Mouse (Mus musculus) liver, embryonic 11.5 days (tissue): ENCODE measurements at regions not wholly inside any gene's neighbourhood (a gene's known extent, or its start where the extent isn't known, plus 50 kb on each side); places are given as distances from the start of the nearest gene placed in this dataset.
"Not testable (repeated sequence)": the region's sequence is repeated elsewhere in the genome, so short reads cannot be mapped to it uniquely, and the experiment has no call there.

Source experiments
- ATAC-seq: fragments of 200-750 bp; cut with Nextera tagmentation; replicated peaks from 2 replicates; pipeline ENCODE4 v1.8.0; 2017; ENCODE audit warnings: moderate number of reproducible peaks, mild to moderate bottlenecking, moderate TSS enrichment, moderate library complexity; ENCODE audit not compliant: low FRiP score
- DNase-seq: peaks from one replicate; pipeline ENCODE4 v3.0.0-alpha.2; 2017; ENCODE audit warnings: low spot score
- H3K27ac ChIP-seq: fragments of 300-500 bp; sonication (generic); 2 replicates; pipeline ENCODE4 v1.5.1; 2014; ENCODE audit warnings: mild to moderate bottlenecking, low read depth, low read length, control low read depth
- H3K27me3 ChIP-seq: fragments of 300-500 bp; sonication (generic); replicated peaks from 2 replicates; pipeline ENCODE4 v1.6.1; 2014; ENCODE audit warnings: low read length, mixed read lengths; ENCODE audit not compliant: control insufficient read depth, insufficient read depth
- H3K36me3 ChIP-seq: fragments of 300-500 bp; sonication (generic); 2 replicates; pipeline ENCODE4 v1.6.1; 2014; ENCODE audit warnings: mild to moderate bottlenecking, low read length, moderate library complexity, mixed read lengths; ENCODE audit not compliant: control insufficient read depth, insufficient read depth
- H3K4me1 ChIP-seq: fragments of 300-500 bp; sonication (generic); replicated peaks from 2 replicates; pipeline ENCODE4 v1.6.1; 2014; ENCODE audit warnings: low read length, mixed read lengths; ENCODE audit not compliant: control insufficient read depth, insufficient read depth
- H3K4me2 ChIP-seq: fragments of 300-500 bp; sonication (generic); 2 replicates; pipeline ENCODE4 v1.6.1; 2014; ENCODE audit warnings: mild to moderate bottlenecking, control low read depth, moderate library complexity
- H3K4me3 ChIP-seq: fragments of 300-500 bp; sonication (generic); 2 replicates; pipeline ENCODE4 v1.5.1; 2014; ENCODE audit warnings: low read depth, low read length, control low read depth
- H3K9ac ChIP-seq: fragments of 300-500 bp; sonication (generic); 2 replicates; pipeline ENCODE4 v1.6.1; 2014; ENCODE audit warnings: low read depth, low read length, control low read depth
- H3K9me3 ChIP-seq: fragments of 300-500 bp; sonication (generic); 2 replicates; pipeline ENCODE4 v1.6.1; 2016; ENCODE audit warnings: low read length, inconsistent platforms, mixed read lengths; ENCODE audit not compliant: control insufficient read depth
- WGBS: fragments of 180-500 bp; shearing (Covaris S2); extraction: QIAGEN DNeasy Blood & Tissue Kit; methylation state at CpG from one replicate; pipeline ENCODE4 v1.1.7; 2014; 5-methylcytosine and 5-hydroxymethylcytosine counted together

GRCm38 (mm10) chr13:72505954-72506353 is 122.7 kb upstream of the Irx2 start:
- Histone ChIP-seq H3K9ac (no peak overlapping the region), H3K27ac (no peak overlapping the region), H3K4me3 (no peak overlapping the region), H3K4me1 (no peaks in the 10 kb centered on the region), H3K36me3 (no peaks in the 10 kb centered on the region), H3K4me2 (no peak overlapping the region), H3K27me3 (no peaks in the 10 kb centered on the region), H3K9me3 (no peaks in the 10 kb centered on the region)
- ATAC-seq (no peak), DNase-seq (no peak)
- WGBS: 84% methylated on average over 4 of the region's 4 CpGs

- H3K4me2 ChIP-seq: no peak overlapping the region
- H3K4me1 ChIP-seq: no peaks in the 10 kb centered on the region
- H3K9ac ChIP-seq: no peak overlapping the region
- H3K9me3 ChIP-seq: no peaks in the 10 kb centered on the region
- no peak overlapping the region for H3K4me3 ChIP-seq
- DNase-seq: no peak
- H3K27me3 ChIP-seq: no peaks in the 10 kb centered on the region
- H3K27ac ChIP-seq: no peak overlapping the region
- WGBS: 85% methylated on average over 4 of the region's 4 CpGs
- no peak for ATAC-seq
- H3K36me3 ChIP-seq: no peaks in the 10 kb centered on the region
These were observed 90.0 kb upstream of the Irx2 start for GRCm38 (mm10) chr13:72538633-72539032.

- ATAC-seq (no peak), DNase-seq (no peak)
- Histone ChIP-seq H3K9ac (no peak overlapping the region), H3K36me3 (no peaks in the 10 kb centered on the region), H3K27me3 (no peaks in the 10 kb centered on the region), H3K4me1 (no peaks in the 10 kb centered on the region), H3K9me3 (no peaks in the 10 kb centered on the region), H3K27ac (no peak overlapping the region), H3K4me3 (no peak overlapping the region), H3K4me2 (no peak overlapping the region)
- 80% methylated on average over 3 of the region's 3 CpGs for WGBS
These were observed 86.9 kb upstream of the Irx2 start for GRCm38 (mm10) chr13:72541706-72542105.

GRCm38 (mm10) chr13:72557951-72558350 is 70.7 kb upstream of the Irx2 start:
- Histone ChIP-seq H3K9ac (no peak overlapping the region), H3K36me3 (no peaks in the 10 kb centered on the region), H3K4me3 (no peak overlapping the region), H3K4me2 (no peak overlapping the region), H3K27me3 (no peaks in the 10 kb centered on the region), H3K9me3 (no peaks in the 10 kb centered on the region), H3K27ac (no peak overlapping the region), H3K4me1 (no peaks in the 10 kb centered on the region)
- ATAC-seq (no peak), DNase-seq (no peak)
- WGBS: 73% methylated on average over 8 of the region's 8 CpGs

GRCm38 (mm10) chr13:72571871-72572270 is 56.7 kb upstream of the Irx2 start:
- Histone ChIP-seq H3K9ac (no peak overlapping the region), H3K4me3 (no peak overlapping the region), H3K27me3 (no peaks in the 10 kb centered on the region), H3K4me2 (no peak overlapping the region), H3K9me3 (no peaks in the 10 kb centered on the region), H3K4me1 (no peaks in the 10 kb centered on the region), H3K27ac (no peak overlapping the region), H3K36me3 (no peaks in the 10 kb centered on the region)
- 40% methylated on average over 7 of the region's 7 CpGs for WGBS
- ATAC-seq (no peak), DNase-seq (no peak)

GRCm38 (mm10) chr13:72572846-72573245 is 55.8 kb upstream of the Irx2 start:
- DNase-seq (no peak), ATAC-seq (no peak)
- Histone ChIP-seq H3K4me2 (no peak overlapping the region), H3K9me3 (no peaks in the 10 kb centered on the region), H3K9ac (no peak overlapping the region), H3K4me1 (no peaks in the 10 kb centered on the region), H3K4me3 (no peak overlapping the region), H3K36me3 (no peaks in the 10 kb centered on the region), H3K27ac (no peak overlapping the region), H3K27me3 (no peaks in the 10 kb centered on the region)
- WGBS: 57% methylated on average over 1 of the region's 1 CpGs

GRCm38 (mm10) chr13:72574126-72574525 is 54.5 kb upstream of the Irx2 start:
- H3K4me3 ChIP-seq, H3K9ac ChIP-seq, H3K27me3 ChIP-seq, H3K4me2 ChIP-seq, H3K36me3 ChIP-seq, ATAC-seq, H3K4me1 ChIP-seq, DNase-seq, H3K27ac ChIP-seq, H3K9me3 ChIP-seq: not testable (repeated sequence)
- 52% methylated on average over 4 of the region's 4 CpGs for WGBS

GRCm38 (mm10) chr13:72576485-72576884 is 52.1 kb upstream of the Irx2 start:
- H3K9me3 ChIP-seq: no peaks in the 10 kb centered on the region
- WGBS: 22% methylated on average over 6 of the region's 6 CpGs
- DNase-seq: no peak
- H3K4me1 ChIP-seq: no peaks in the 10 kb centered on the region
- H3K27ac ChIP-seq: no peak overlapping the region
- H3K27me3 ChIP-seq: no peaks in the 10 kb centered on the region
- no peak overlapping the region for H3K4me3 ChIP-seq
- H3K9ac ChIP-seq: no peak overlapping the region
- no peak overlapping the region for H3K4me2 ChIP-seq
- no peaks in the 10 kb centered on the region for H3K36me3 ChIP-seq
- ATAC-seq: no peak

GRCm38 (mm10) chr13:72578416-72578815 is 50.2 kb upstream of the Irx2 start:
- Histone ChIP-seq H3K4me3 (no peak overlapping the region), H3K27ac (no peak overlapping the region), H3K9me3 (no peaks in the 10 kb centered on the region), H3K4me2 (no peak overlapping the region), H3K4me1 (no peaks in the 10 kb centered on the region), H3K36me3 (no peaks in the 10 kb centered on the region), H3K9ac (no peak overlapping the region), H3K27me3 (no peaks in the 10 kb centered on the region)
- DNase-seq: no peak
- WGBS: 72% methylated on average over 3 of the region's 3 CpGs
- ATAC-seq: no peak
